Mouse (Mus musculus) ES-Bruce4 (cell line): ENCODE measurements at regions not wholly inside any gene's neighbourhood (a gene's known extent, or its start where the extent isn't known, plus 50 kb on each side); places are given as distances from the start of the nearest gene placed in this dataset.

Experiments
- H3K27ac ChIP-seq: 2 replicates; pipeline ENCODE4 v1.5.1; 2012; ENCODE audit warnings: low read length, inconsistent platforms; ENCODE audit not compliant: insufficient read depth
- H3K27me3 ChIP-seq: 2 replicates; pipeline ENCODE4 v1.6.1; 2012; ENCODE audit warnings: mild to moderate bottlenecking, low read length, inconsistent platforms; ENCODE audit not compliant: control insufficient read depth, poor library complexity, insufficient read depth, severe bottlenecking
- H3K36me3 ChIP-seq: 2 replicates; pipeline ENCODE4 v1.6.1; 2012; ENCODE audit warnings: inconsistent platforms, mild to moderate bottlenecking, low read length, moderate library complexity; ENCODE audit not compliant: control insufficient read depth, poor library complexity, insufficient read depth, severe bottlenecking
- H3K4me1 ChIP-seq: one replicate; pipeline ENCODE4 v1.8.1; 2011; ENCODE audit warnings: low read length; ENCODE audit not compliant: control insufficient read depth, insufficient read depth
- H3K4me3 ChIP-seq: 2 replicates; pipeline ENCODE4 v1.5.1; 2011; ENCODE audit warnings: low read depth, mild to moderate bottlenecking, low read length
- H3K9ac ChIP-seq: 2 replicates; pipeline ENCODE4 v1.6.1; 2012; ENCODE audit warnings: low read depth, mild to moderate bottlenecking, inconsistent platforms; ENCODE audit not compliant: poor library complexity, severe bottlenecking
- H3K9me3 ChIP-seq: replicated peaks from 2 replicates; pipeline ENCODE4 v1.6.1; 2012; ENCODE audit warnings: mild to moderate bottlenecking, low read length, inconsistent platforms; ENCODE audit not compliant: control insufficient read depth, poor library complexity, insufficient read depth, severe bottlenecking
- CTCF ChIP-seq: IDR thresholded peaks from one replicate; pipeline ENCODE4 v1.8.1; 2011; ENCODE audit warnings: low read depth, low read length
- EP300 ChIP-seq: IDR thresholded peaks from 2 replicates; pipeline ENCODE4 v1.6.1; 2011; ENCODE audit warnings: low read depth, low read length; ENCODE audit not compliant: insufficient read depth
- POLR2A ChIP-seq: IDR thresholded peaks from one replicate; pipeline ENCODE4 v1.8.1; 2011; ENCODE audit warnings: low read length; ENCODE audit not compliant: insufficient read depth

DNA sequence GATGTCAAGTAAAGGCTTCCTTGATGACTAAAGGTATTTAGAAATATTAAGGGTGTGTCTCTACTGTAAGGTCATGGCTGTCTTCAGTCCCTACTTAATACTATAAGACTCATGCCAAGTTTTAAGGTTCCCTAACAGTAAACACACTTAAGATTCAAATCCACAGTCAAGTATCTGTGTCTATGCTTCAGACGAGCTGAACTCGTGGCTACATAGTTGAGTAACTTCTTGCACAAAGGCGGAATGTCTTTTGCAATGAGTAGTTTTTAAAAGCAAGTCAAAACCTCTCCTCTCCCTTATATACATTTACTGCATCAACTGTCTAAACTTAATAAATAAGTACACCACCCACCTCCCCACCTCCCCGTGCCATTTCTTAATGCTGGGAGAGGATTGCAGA is 637.0 kb upstream of the Sall1 start:
- no peaks in the 10 kb centered on the region for H3K27me3 ChIP-seq
- TF ChIP-seq EP300 (no peak), POLR2A (no peak), CTCF (no peak)
- no peaks in the 10 kb centered on the region for H3K9me3 ChIP-seq
- no peak overlapping the region for H3K4me3 ChIP-seq
- no peak overlapping the region for H3K27ac ChIP-seq
- H3K36me3 ChIP-seq = no peaks in the 10 kb centered on the region
- H3K9ac ChIP-seq = no peak overlapping the region
- H3K4me1 ChIP-seq = no peaks in the 10 kb centered on the region

DNA sequence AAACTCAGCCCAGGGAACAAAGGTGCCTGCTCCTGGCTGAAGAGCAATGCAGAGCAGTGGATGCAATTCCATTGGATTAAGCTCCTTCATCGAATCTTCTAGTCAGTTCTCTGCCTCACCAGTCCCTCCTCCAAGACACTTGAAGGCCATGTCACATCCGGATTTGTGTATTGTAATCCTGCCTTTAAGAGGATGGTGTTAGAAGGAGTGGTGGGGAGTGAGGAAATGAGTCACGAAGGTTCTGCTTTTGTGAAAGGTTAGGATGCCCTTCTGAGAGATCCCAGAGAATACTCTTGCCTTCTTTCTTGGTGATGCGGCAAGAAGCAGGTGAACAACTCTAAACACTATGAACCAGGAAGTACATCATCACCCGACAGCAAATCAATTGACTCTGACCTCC is 636.4 kb upstream of the Sall1 start:
- no peaks in the 10 kb centered on the region for H3K27me3 ChIP-seq
- TF ChIP-seq CTCF = no peak
- TF ChIP-seq EP300 = no peak
- TF ChIP-seq POLR2A = no peak
- no peak overlapping the region for H3K9ac ChIP-seq
- no peaks in the 10 kb centered on the region for H3K9me3 ChIP-seq
- H3K4me3 ChIP-seq = no peak overlapping the region
- no peak overlapping the region for H3K27ac ChIP-seq
- H3K4me1 ChIP-seq = no peaks in the 10 kb centered on the region
- no peaks in the 10 kb centered on the region for H3K36me3 ChIP-seq

DNA sequence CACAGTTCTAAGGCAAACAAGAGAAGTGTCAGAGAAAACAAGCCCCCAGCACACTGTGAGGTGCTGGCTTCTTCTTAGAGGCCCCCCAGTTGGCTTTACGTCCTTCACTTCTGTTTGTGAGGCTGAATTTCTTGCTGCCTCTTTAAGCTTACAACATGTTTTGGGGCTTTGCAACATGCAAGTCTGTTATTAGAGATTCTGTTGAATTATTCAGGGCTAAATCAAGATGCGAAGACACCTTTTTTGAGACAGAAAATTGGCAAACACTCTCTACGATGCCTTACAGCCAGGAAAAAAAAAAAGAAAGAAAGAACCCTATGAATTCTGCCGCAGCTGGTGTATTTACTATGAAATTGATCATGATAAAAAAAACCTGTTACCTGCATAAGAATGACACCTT is 635.6 kb upstream of the Sall1 start:
- TF ChIP-seq CTCF (no peak), EP300 (no peak), POLR2A (no peak)
- Histone ChIP-seq H3K4me1 (no peaks in the 10 kb centered on the region), H3K27ac (no peak overlapping the region), H3K9me3 (no peaks in the 10 kb centered on the region), H3K36me3 (no peaks in the 10 kb centered on the region), H3K9ac (no peak overlapping the region), H3K4me3 (no peak overlapping the region), H3K27me3 (no peaks in the 10 kb centered on the region)

DNA sequence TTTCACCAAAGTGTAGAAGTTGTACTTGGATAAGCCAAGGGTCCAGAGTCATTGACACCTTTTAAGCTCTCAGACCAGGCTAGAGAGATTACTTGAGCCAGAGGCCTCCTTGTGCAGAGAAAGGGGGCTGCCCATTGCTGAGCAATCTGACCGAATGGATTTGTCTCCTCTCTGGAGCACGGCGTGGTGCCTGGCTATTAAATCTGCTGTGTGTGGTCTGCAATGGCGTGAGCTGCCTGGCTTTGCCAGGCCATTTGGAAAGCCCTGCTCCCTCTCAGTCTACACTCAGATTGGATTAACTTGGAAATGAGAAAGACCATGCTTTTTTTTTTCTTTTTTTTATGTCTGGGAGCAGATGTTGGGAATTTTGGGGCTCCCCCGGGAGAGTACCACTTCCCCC is 633.3 kb upstream of the Sall1 start:
- Histone ChIP-seq H3K9me3 (no peaks in the 10 kb centered on the region), H3K9ac (no peak overlapping the region), H3K4me1 (no peaks in the 10 kb centered on the region), H3K27me3 (no peaks in the 10 kb centered on the region), H3K4me3 (no peak overlapping the region), H3K36me3 (no peaks in the 10 kb centered on the region), H3K27ac (no peak overlapping the region)
- TF ChIP-seq EP300 = no peak
- TF ChIP-seq CTCF = no peak
- TF ChIP-seq POLR2A = no peak

DNA sequence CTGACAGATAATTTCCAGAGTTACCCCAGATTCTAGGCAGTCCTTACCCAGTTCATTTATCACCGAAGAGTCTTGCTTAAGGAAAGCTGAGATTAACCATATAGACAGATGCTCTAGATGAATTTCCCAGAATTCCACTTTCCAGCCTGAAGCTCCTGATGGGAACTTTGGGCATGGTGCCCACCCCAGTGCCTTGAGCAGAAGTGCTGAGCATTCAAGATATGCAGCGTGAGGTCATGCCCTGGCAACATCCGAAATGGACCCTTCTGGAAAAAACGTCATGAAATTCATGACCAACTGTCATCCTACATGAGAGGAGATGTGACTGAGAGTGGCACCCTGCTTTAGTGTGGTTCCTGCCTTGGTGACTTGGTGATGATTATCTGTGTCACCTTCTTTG is 629.9 kb upstream of the Sall1 start:
- Histone ChIP-seq H3K27ac (no peak overlapping the region), H3K9me3 (no peaks in the 10 kb centered on the region), H3K4me1 (no peaks in the 10 kb centered on the region), H3K27me3 (no peaks in the 10 kb centered on the region), H3K4me3 (no peak overlapping the region), H3K36me3 (no peaks in the 10 kb centered on the region), H3K9ac (no peak overlapping the region)
- no peak for TF ChIP-seq CTCF

DNA sequence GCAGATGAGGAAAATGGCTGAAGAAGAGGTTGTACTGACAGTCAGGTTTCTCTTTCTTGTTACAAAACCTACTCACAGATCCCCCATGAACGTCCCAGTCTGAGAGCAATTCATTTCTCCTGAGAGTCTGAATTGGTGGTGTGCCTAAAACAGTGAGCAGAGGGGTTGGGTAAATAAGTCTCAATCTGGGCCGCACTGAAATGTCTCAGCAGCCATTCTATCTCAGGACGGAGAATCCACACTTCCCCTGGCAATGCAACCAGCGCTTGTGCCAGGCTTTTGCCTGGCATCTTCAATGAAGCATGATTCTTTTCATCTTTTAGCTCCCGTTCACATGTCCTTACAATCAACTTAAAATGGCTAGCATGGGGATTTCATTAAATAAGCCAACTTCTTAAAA is 628.7 kb upstream of the Sall1 start:
- Histone ChIP-seq H3K9ac (no peak overlapping the region), H3K4me1 (no peaks in the 10 kb centered on the region), H3K27ac (no peak overlapping the region), H3K4me3 (no peak overlapping the region), H3K36me3 (no peaks in the 10 kb centered on the region), H3K27me3 (no peaks in the 10 kb centered on the region), H3K9me3 (no peaks in the 10 kb centered on the region)
- TF ChIP-seq EP300 (no peak), CTCF (no peak), POLR2A (no peak)
